Mouse (Mus musculus) thymus, postnatal 0 days (tissue): ENCODE data around the gene Rmdn3. TPM values are rescaled to one million over a fixed set of nuclear protein-coding genes. Genes with fewer than 3 reads are reported as not detected.

Experiments used
- DNase-seq: peaks from one replicate; pipeline ENCODE4 v3.0.0-alpha.2; 2015; ENCODE audit warnings: low spot score
- polyA plus RNA-seq: library from polyadenylated mRNA; unstranded; fragments of >200 nt; fragmentation: Nextera tagmentation; extraction: Ambion mirVana; gene quantifications from 2 replicates; pipeline ENCODE4 v1.2.1, GENCODE M21; 2015

Gene Rmdn3
- polyA plus RNA-seq, 1 experiment from 2014 or later: 33.5 TPM

DNA sequence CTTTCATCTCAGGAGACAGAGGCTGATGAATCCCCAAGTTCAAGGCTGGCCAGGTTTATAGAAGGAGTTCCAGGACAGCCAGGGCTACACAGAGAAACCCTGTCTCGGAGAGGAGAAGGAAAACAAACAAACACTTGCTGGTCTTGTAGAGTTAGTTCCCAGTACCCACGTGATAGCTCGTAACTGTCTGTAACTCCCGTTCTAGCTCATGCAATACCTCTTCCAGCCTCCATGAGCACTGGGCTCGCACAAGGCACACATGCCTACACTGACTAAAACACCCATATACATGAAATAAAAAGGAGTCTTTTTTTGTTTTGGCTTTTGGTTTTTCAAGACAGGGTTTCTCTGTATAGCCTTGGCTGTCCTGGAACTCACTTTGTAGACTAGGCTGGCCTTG, 50.3 kb downstream of the Rmdn3 start:
- DNase-seq: no peak

DNA sequence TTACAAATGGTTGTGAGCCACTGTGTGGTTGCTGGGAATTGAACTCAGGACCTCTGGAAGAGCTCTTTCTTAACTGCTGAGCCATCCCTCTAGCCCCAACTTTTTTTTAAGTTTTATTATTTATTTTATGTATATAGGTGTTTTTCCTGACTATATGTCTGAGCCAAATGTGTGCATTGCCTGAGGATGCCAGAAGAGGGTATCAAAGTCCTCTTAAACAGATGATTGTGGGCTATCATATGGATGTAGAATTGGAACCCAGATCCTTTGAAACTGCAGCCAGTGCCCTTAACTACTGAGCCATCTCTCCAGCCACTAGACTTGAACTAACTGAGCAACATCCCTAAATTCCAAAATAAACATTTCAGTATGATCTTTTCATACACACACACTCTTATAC, 55.3 kb downstream of the Rmdn3 start:
- DNase-seq: no peak

Other genes starting within 250 kb of the Rmdn3 start
- gene Chst14, start 230.5 kb downstream of the Rmdn3 start, polyA plus RNA-seq: 6.6 and 7.7 TPM in 2 replicates
- gene Ccdc32, start 127.6 kb downstream of the Rmdn3 start, polyA plus RNA-seq: 20.5 and 21.3 TPM in 2 replicates
- 4.0 and 5.4 TPM in 2 replicates for gene Rpusd2, start 122.2 kb downstream of the Rmdn3 start, polyA plus RNA-seq
- 79.5 and 108 TPM in 2 replicates for gene Knl1, start 109.9 kb downstream of the Rmdn3 start, polyA plus RNA-seq
- 49.3 and 49.7 TPM in 2 replicates for gene Rad51, start 44.2 kb downstream of the Rmdn3 start, polyA plus RNA-seq
- gene Gchfr, start 10.7 kb upstream of the Rmdn3 start, polyA plus RNA-seq: 1.5 and 1.6 TPM in 2 replicates
- gene Gm14137, start 17.5 kb upstream of the Rmdn3 start, polyA plus RNA-seq: 0.37 and 0.44 TPM in 2 replicates
- gene Zfyve19, start 51.6 kb upstream of the Rmdn3 start, polyA plus RNA-seq: 43.9 and 49.5 TPM in 2 replicates
- 20.1 and 25.8 TPM in 2 replicates for gene Dnajc17, start 51.8 kb upstream of the Rmdn3 start, polyA plus RNA-seq
- gene Ppp1r14d, start 72.9 kb upstream of the Rmdn3 start, polyA plus RNA-seq: 0.17 and 1.1 TPM in 2 replicates
- 21.7 and 23.6 TPM in 2 replicates for gene Spint1, start 80.3 kb upstream of the Rmdn3 start, polyA plus RNA-seq
- gene Rhov, start 114.2 kb upstream of the Rmdn3 start, polyA plus RNA-seq: 3.9 and 4.2 TPM in 2 replicates
- gene Vps18, start 131.7 kb upstream of the Rmdn3 start, polyA plus RNA-seq: 12.3 and 12.4 TPM in 2 replicates
- gene Dll4, start 168.8 kb upstream of the Rmdn3 start, polyA plus RNA-seq: 15.1 and 15.9 TPM in 2 replicates
- 0.13 and 0.30 TPM in 2 replicates for gene Chac1, start 194.2 kb upstream of the Rmdn3 start, polyA plus RNA-seq